Mouse (Mus musculus): ENCODE results near the gene Sec61b. TPM values are rescaled to one million over a fixed set of nuclear protein-coding genes. Genes with fewer than 3 reads are reported as not detected.

Sec61b gene
- polyA plus RNA-seq, 1 experiment = 175 TPM

GRCm38 (mm10) chr4:47499121-47499545 is 24.7 kb downstream of the Sec61b start:
- Histone ChIP-seq H3K36me3 (ENCODE audit: control insufficient read depth, insufficient read depth, low read length) (no peaks in the 10 kb centered on the region), H3K4me3 (ENCODE audit: extremely low read depth, insufficient read depth, insufficient read length) (no peak overlapping the region), H3K27ac (ENCODE audit: insufficient read depth, low read length) (no peak overlapping the region), H3K27me3 (ENCODE audit: control insufficient read depth, insufficient read depth, low read length) (no peaks in the 10 kb centered on the region), H3K4me1 (ENCODE audit: control insufficient read depth, insufficient read depth, insufficient read length) (no peaks in the 10 kb centered on the region)
- no peak for DNase-seq (ENCODE audit: low read depth in 1 of 2, low spot score in 2 of 2)
- TF ChIP-seq CTCF (IDR thresholded peaks at IDR 0.05; ENCODE audit: extremely low read depth, insufficient read depth, insufficient read length, insufficient replicate concordance) (no peak), POLR2A (IDR thresholded peaks at IDR 0.05; ENCODE audit: low read depth, low read length) (no peak)
- WGBS = 86% methylated on average over 10 of the region's 10 CpGs

DNA sequence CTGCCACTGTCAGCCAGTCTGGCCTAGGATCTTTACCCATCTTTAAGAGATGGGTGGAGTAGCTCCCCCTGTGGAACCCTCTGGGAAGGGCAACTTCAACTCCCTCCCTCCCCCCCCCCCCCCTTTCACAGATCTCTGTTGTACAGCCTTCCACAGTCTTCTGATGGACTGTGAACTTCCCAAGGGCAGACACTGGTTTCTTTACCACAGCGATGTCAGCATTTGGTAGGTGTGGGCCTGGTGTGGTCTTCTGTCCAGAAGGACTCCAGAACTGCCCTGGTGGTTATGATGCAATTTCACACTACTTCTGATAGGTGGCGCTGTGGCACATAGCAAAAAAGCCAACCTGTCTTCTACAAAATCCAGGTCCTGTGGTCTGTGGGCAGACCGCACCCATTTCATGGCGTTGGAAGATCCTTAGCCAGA is 28.1 kb downstream of the Sec61b start:
- Histone ChIP-seq H3K4me3 (ENCODE audit: extremely low read depth, insufficient read depth, insufficient read length) (no peak overlapping the region), H3K36me3 (ENCODE audit: control insufficient read depth, insufficient read depth, low read length) (no peaks in the 10 kb centered on the region), H3K4me1 (ENCODE audit: control insufficient read depth, insufficient read depth, insufficient read length) (no peaks in the 10 kb centered on the region), H3K27me3 (ENCODE audit: control insufficient read depth, insufficient read depth, low read length) (no peaks in the 10 kb centered on the region; the same call in 1 of the 2 replicates), H3K27ac (ENCODE audit: insufficient read depth, low read length) (no peak overlapping the region)
- peak; percentile 14 to 15 for DNase-seq (ENCODE audit: low read depth in 1 of 2, low spot score in 2 of 2)
- WGBS = 19% methylated on average over 4 of the region's 4 CpGs
- no peak for TF ChIP-seq POLR2A (IDR thresholded peaks at IDR 0.05; ENCODE audit: low read depth, low read length)
- peak; percentile 50; the same call in 1 of the 2 replicates for TF ChIP-seq CTCF (IDR thresholded peaks at IDR 0.05; ENCODE audit: extremely low read depth, insufficient read depth, insufficient read length, insufficient replicate concordance)

- 77% methylated on average over 6 of the region's 6 CpGs for WGBS
- no peaks in the 10 kb centered on the region; the same call in 1 of the 2 replicates for H3K27me3 ChIP-seq (ENCODE audit: control insufficient read depth, insufficient read depth, low read length)
- no peak overlapping the region for H3K27ac ChIP-seq (ENCODE audit: insufficient read depth, low read length)
- no peak for DNase-seq (ENCODE audit: low read depth in 1 of 2, low spot score in 2 of 2)
- no peaks in the 10 kb centered on the region for H3K36me3 ChIP-seq (ENCODE audit: control insufficient read depth, insufficient read depth, low read length)
- TF ChIP-seq POLR2A (IDR thresholded peaks at IDR 0.05; ENCODE audit: low read depth, low read length) = no peak
- no peak for TF ChIP-seq CTCF (IDR thresholded peaks at IDR 0.05; ENCODE audit: extremely low read depth, insufficient read depth, insufficient read length, insufficient replicate concordance)
- no peaks in the 10 kb centered on the region for H3K4me1 ChIP-seq (ENCODE audit: control insufficient read depth, insufficient read depth, insufficient read length)
- no peak overlapping the region for H3K4me3 ChIP-seq (ENCODE audit: extremely low read depth, insufficient read depth, insufficient read length)
Measured at GRCm38 (mm10) chr4:47503045-47503444, 28.6 kb downstream of the Sec61b start.

DNA sequence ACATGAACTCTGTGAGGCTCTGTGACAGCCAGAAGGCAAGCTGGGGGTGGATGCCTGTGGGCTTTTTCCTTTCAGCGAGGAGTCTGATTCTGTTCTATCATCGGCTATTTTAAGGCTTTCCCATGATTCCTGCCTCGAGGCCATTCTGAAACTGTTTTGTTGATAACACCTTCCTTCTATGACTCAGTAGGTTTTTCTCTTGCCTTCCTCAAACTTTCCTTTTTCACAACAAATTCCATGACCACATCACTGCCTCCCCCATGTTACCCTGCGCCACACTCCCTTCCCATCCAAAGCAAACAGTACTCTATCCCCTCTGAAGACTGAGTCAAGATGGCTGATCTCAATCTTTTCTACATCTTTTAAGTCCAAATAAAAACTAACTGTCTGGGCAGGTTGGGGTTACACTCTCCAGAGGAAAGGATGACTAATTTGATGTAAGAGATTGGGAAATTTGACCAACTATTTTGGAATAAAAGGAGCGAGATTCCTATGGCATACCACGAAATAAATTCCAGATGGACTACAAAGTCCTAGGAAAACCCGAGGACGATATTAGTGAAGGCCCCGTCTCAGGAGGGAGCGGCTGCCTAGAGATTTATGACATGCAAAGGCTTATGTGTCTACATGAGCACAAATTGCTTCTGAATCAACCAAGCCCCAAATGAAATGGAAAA is 30.5 kb downstream of the Sec61b start:
- TF ChIP-seq POLR2A (IDR thresholded peaks at IDR 0.05; ENCODE audit: low read depth, low read length) = no peak
- TF ChIP-seq CTCF (IDR thresholded peaks at IDR 0.05; ENCODE audit: extremely low read depth, insufficient read depth, insufficient read length, insufficient replicate concordance) = no peak
- H3K36me3 ChIP-seq (ENCODE audit: control insufficient read depth, insufficient read depth, low read length) = no peaks in the 10 kb centered on the region
- WGBS = 79% methylated on average over 10 of the region's 10 CpGs
- no peak for DNase-seq (ENCODE audit: low read depth in 1 of 2, low spot score in 2 of 2)
- H3K27me3 ChIP-seq (ENCODE audit: control insufficient read depth, insufficient read depth, low read length) = no peaks in the 10 kb centered on the region; the same call in 1 of the 2 replicates
- no peak overlapping the region for H3K4me3 ChIP-seq (ENCODE audit: extremely low read depth, insufficient read depth, insufficient read length)
- H3K4me1 ChIP-seq (ENCODE audit: control insufficient read depth, insufficient read depth, insufficient read length) = no peaks in the 10 kb centered on the region
- H3K27ac ChIP-seq (ENCODE audit: insufficient read depth, low read length) = no peak overlapping the region

GRCm38 (mm10) chr4:47518551-47519181 is 44.2 kb downstream of the Sec61b start:
- Histone ChIP-seq H3K27ac (ENCODE audit: insufficient read depth, low read length) (no peak overlapping the region), H3K36me3 (ENCODE audit: control insufficient read depth, insufficient read depth, low read length) (no peaks in the 10 kb centered on the region), H3K4me1 (ENCODE audit: control insufficient read depth, insufficient read depth, insufficient read length) (no peaks in the 10 kb centered on the region), H3K4me3 (ENCODE audit: extremely low read depth, insufficient read depth, insufficient read length) (no peak overlapping the region), H3K27me3 (ENCODE audit: control insufficient read depth, insufficient read depth, low read length) (no peaks in the 10 kb centered on the region)
- TF ChIP-seq POLR2A (IDR thresholded peaks at IDR 0.05; ENCODE audit: low read depth, low read length) = no peak
- no peak for TF ChIP-seq CTCF (IDR thresholded peaks at IDR 0.05; ENCODE audit: extremely low read depth, insufficient read depth, insufficient read length, insufficient replicate concordance)
- 69% methylated on average over 12 of the region's 12 CpGs for WGBS
- no peak for DNase-seq (ENCODE audit: low read depth in 1 of 2, low spot score in 2 of 2)

DNA sequence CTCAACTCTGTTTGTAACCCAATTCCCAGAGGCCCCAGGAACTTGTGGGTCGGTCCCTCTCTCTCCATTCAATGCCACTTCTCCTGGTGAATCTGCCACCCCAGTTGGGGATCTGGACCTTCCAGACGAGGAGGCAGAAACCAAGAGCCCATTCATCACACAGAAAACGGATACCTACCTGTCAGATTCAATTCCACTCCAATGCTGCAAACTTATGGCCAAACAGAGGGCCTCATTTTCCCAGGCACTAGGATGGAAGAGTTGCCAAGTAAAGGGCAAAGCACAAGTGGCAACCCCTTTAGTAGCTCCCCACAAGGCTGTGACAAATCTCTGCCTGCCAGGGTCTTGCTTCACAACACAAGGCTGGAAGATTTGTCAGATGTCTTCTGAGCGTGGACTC is 45.6 kb downstream of the Sec61b start:
- TF ChIP-seq POLR2A (IDR thresholded peaks at IDR 0.05; ENCODE audit: low read depth, low read length) (no peak), CTCF (IDR thresholded peaks at IDR 0.05; ENCODE audit: extremely low read depth, insufficient read depth, insufficient read length, insufficient replicate concordance) (no peak)
- Histone ChIP-seq H3K36me3 (ENCODE audit: control insufficient read depth, insufficient read depth, low read length) (no peaks in the 10 kb centered on the region), H3K27me3 (ENCODE audit: control insufficient read depth, insufficient read depth, low read length) (no peaks in the 10 kb centered on the region), H3K27ac (ENCODE audit: insufficient read depth, low read length) (no peak overlapping the region), H3K4me3 (ENCODE audit: extremely low read depth, insufficient read depth, insufficient read length) (no peak overlapping the region), H3K4me1 (ENCODE audit: control insufficient read depth, insufficient read depth, insufficient read length) (no peaks in the 10 kb centered on the region)
- WGBS = 65% methylated on average over 4 of the region's 4 CpGs
- no peak for DNase-seq (ENCODE audit: low read depth in 1 of 2, low spot score in 2 of 2)
